Mouse (Mus musculus): ENCODE measurements at regions not wholly inside any gene's neighbourhood (a gene's known extent, or its start where the extent isn't known, plus 50 kb on each side); places are given as distances from the start of the nearest gene placed in this dataset.

- no peak for TF ChIP-seq CTCF (IDR thresholded peaks at IDR 0.05; ENCODE audit: borderline replicate concordance, control insufficient read depth, extremely low read depth, insufficient read depth, low read length, poor library complexity)
- TF ChIP-seq POLR2A (IDR thresholded peaks at IDR 0.05; ENCODE audit: control insufficient read depth, extremely low read depth, insufficient read depth, low read length, poor library complexity), result no peak
Measured at GRCm38 (mm10) chr3:133773490-133773889, 228.6 kb upstream of the Tet2 start.

Data from thymus, adult 2 months (tissue).